Mouse (Mus musculus) kidney, embryonic 16.5 days (tissue): ENCODE results near the gene Gm43191. TPM values are rescaled to one million over a fixed set of nuclear protein-coding genes. Genes with fewer than 3 reads are reported as not detected.

Experiments used
- ATAC-seq: fragments of 200-750 bp; cut with Nextera tagmentation; 2 replicates; pipeline ENCODE4 v1.8.0; 2017; ENCODE audit warnings: moderate TSS enrichment; ENCODE audit not compliant: low FRiP score, low TSS enrichment
- H3K27ac ChIP-seq: fragments of 300-500 bp; sonication (generic); 2 replicates; pipeline ENCODE4 v1.5.1; 2014; ENCODE audit warnings: low read length
- H3K27me3 ChIP-seq: fragments of 300-500 bp; sonication (generic); 2 replicates; pipeline ENCODE4 v1.6.1; 2014; ENCODE audit warnings: low read length, control low read depth, mixed read lengths; ENCODE audit not compliant: insufficient read depth
- H3K36me3 ChIP-seq: fragments of 300-500 bp; sonication (generic); 2 replicates; pipeline ENCODE4 v1.6.1; 2014; ENCODE audit warnings: low read length, control low read depth, mixed read lengths; ENCODE audit not compliant: insufficient read depth
- H3K4me1 ChIP-seq: fragments of 300-500 bp; sonication (generic); 2 replicates; pipeline ENCODE4 v1.6.1; 2014; ENCODE audit warnings: low read length, control low read depth, mixed read lengths; ENCODE audit not compliant: insufficient read depth
- H3K4me2 ChIP-seq: fragments of 300-500 bp; sonication (generic); replicated peaks from 2 replicates; pipeline ENCODE4 v1.6.1; 2014; ENCODE audit warnings: low read depth, low read length
- H3K4me3 ChIP-seq: fragments of 300-500 bp; sonication (generic); 2 replicates; pipeline ENCODE4 v1.5.1; 2014; ENCODE audit warnings: mild to moderate bottlenecking, low read length
- H3K9ac ChIP-seq: fragments of 300-500 bp; sonication (generic); replicated peaks from 2 replicates; pipeline ENCODE4 v1.6.1; 2014; ENCODE audit warnings: low read length
- H3K9me3 ChIP-seq: fragments of 300-500 bp; sonication (generic); 2 replicates; pipeline ENCODE4 v1.6.1; 2016; ENCODE audit warnings: low read length, control low read depth
- WGBS: fragments of 180-500 bp; shearing (Covaris S2); extraction: QIAGEN DNeasy Blood & Tissue Kit; methylation state at CpG from one replicate; pipeline ENCODE4 v1.1.7; 2014; 5-methylcytosine and 5-hydroxymethylcytosine counted together
- polyA plus RNA-seq: library from polyadenylated mRNA; unstranded; fragments of >200 nt; fragmentation: Nextera tagmentation; extraction: Ambion mirVana; gene quantifications from 2 replicates; pipeline ENCODE4 v1.2.1, GENCODE M21; 2015

Gene Gm43191
- polyA plus RNA-seq, 1 experiment from 2014 or later = 0.37 TPM

DNA sequence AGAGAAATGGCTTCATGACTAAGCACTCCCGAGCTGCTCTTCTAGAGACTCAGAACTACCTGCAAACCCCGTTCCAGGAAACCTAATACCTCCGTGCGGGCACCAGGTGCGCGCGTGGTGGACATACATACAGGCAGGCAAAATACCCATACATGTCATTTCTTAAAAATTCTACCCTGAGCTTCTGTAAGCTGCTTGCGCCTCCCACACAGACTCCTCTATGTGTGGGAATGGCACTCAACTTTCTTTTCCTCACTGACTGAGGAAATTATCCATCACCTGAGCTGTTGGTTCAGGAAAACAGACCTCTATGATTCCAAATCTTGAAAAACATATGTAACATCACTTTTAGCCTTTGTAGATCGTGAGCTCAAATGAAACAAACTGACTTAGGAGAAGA lies 30.4 kb downstream of the Gm43191 start:
- Histone ChIP-seq H3K9me3 (no peaks in the 10 kb centered on the region), H3K27ac (no peak overlapping the region), H3K36me3 (peaks cover 18% of the 10 kb centered on the region; the same call in 1 of the 2 replicates), H3K4me2 (no peak overlapping the region), H3K4me3 (no peak overlapping the region), H3K27me3 (no peaks in the 10 kb centered on the region), H3K4me1 (0 out of 2 replicates have a peak, but pooled peaks cover 3% of the 10 kb centered on the region), H3K9ac (no peak overlapping the region)
- no peak for ATAC-seq
- 93% methylated on average over 9 of the region's 9 CpGs for WGBS

GRCm38 (mm10) chr3:116648805-116649204 lies 32.3 kb downstream of the Gm43191 start:
- H3K9me3 ChIP-seq = no peaks in the 10 kb centered on the region
- no peak overlapping the region for H3K4me2 ChIP-seq
- no peak for ATAC-seq
- WGBS = 93% methylated on average over 7 of the region's 7 CpGs
- 0 out of 2 replicates have a peak, but pooled peaks cover 3% of the 10 kb centered on the region for H3K4me1 ChIP-seq
- peaks cover 29% of the 10 kb centered on the region for H3K36me3 ChIP-seq
- no peaks in the 10 kb centered on the region for H3K27me3 ChIP-seq
- H3K27ac ChIP-seq = no peak overlapping the region
- no peak overlapping the region for H3K9ac ChIP-seq
- H3K4me3 ChIP-seq = no peak overlapping the region

- H3K36me3 ChIP-seq = peaks cover 47% of the 10 kb centered on the region
- no peak overlapping the region for H3K4me3 ChIP-seq
These were observed 34.7 kb downstream of the Gm43191 start for GRCm38 (mm10) chr3:116646387-116646786.

GRCm38 (mm10) chr3:116642373-116642772 lies 38.7 kb downstream of the Gm43191 start:
- Histone ChIP-seq H3K36me3 (peaks cover 69% of the 10 kb centered on the region), H3K4me1 (no peaks in the 10 kb centered on the region), H3K9ac (no peak overlapping the region), H3K27me3 (no peaks in the 10 kb centered on the region), H3K27ac (no peak overlapping the region), H3K4me2 (no peak overlapping the region), H3K4me3 (no peak overlapping the region), H3K9me3 (no peaks in the 10 kb centered on the region)
- no peak for ATAC-seq
- 95% methylated on average over 2 of the region's 2 CpGs for WGBS

More at GRCm38 (mm10) chr3:116646387-116646786, 34.7 kb downstream of the Gm43191 start:
- H3K4me2 ChIP-seq = no peak overlapping the region
- no peaks in the 10 kb centered on the region for H3K9me3 ChIP-seq
- no peak overlapping the region for H3K27ac ChIP-seq
- WGBS = 90% methylated on average over 1 of the region's 1 CpGs
- H3K9ac ChIP-seq = no peak overlapping the region
- no peak for ATAC-seq
- no peaks in the 10 kb centered on the region for H3K4me1 ChIP-seq
- H3K27me3 ChIP-seq = no peaks in the 10 kb centered on the region

DNA sequence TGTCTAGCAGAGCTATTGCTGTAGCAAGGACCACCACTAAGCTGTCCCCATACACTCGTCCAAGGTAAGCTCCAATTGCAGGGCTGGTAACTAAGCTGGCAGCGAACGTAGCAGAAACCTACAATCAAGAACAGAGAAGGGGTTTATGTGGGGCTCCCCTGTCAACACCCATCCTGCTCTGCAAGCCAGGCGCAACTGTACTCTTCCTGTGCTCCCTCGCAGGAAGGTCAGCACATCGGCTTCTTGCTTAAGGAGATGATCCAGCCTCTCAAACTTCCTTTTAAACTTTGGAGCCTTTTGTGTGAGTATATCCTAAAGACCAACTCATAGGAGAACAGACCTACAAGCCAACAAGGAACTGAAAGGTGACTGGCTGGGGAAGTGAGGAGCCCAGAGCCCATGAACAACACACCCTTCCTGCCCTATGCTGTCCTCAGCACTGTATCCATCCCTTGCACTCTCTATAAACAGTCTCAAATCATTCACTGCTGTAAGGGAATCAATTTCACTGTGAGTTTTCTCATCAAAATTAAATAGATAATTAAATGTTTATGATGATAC lies 39.2 kb downstream of the Gm43191 start:
- 89% methylated on average over 6 of the region's 6 CpGs for WGBS
- H3K4me1 ChIP-seq = no peaks in the 10 kb centered on the region
- peaks cover 73% of the 10 kb centered on the region for H3K36me3 ChIP-seq
- H3K4me2 ChIP-seq = no peak overlapping the region
- no peaks in the 10 kb centered on the region for H3K27me3 ChIP-seq
- no peak overlapping the region for H3K27ac ChIP-seq
- no peak for ATAC-seq
- no peaks in the 10 kb centered on the region for H3K9me3 ChIP-seq
- H3K9ac ChIP-seq = no peak overlapping the region
- no peak overlapping the region for H3K4me3 ChIP-seq

- Histone ChIP-seq H3K27ac (no peak overlapping the region), H3K27me3 (no peaks in the 10 kb centered on the region), H3K9ac (no peak overlapping the region), H3K4me3 (no peak overlapping the region), H3K36me3 (peaks cover 68% of the 10 kb centered on the region), H3K9me3 (no peaks in the 10 kb centered on the region), H3K4me1 (no peaks in the 10 kb centered on the region), H3K4me2 (no peak overlapping the region)
- ATAC-seq = no peak
- WGBS = 86% methylated on average over 1 of the region's 1 CpGs
These were observed 41.0 kb downstream of the Gm43191 start for GRCm38 (mm10) chr3:116640024-116640423.

GRCm38 (mm10) chr3:116638572-116638971 lies 42.5 kb downstream of the Gm43191 start:
- 76% methylated on average over 7 of the region's 7 CpGs for whole genome bisulfite sequencing
- Histone ChIP-seq H3K4me3 (no peak overlapping the region), H3K4me2 (no peak overlapping the region), H3K36me3 (peaks cover 74% of the 10 kb centered on the region), H3K27me3 (no peaks in the 10 kb centered on the region), H3K27ac (no peak overlapping the region), H3K9me3 (no peaks in the 10 kb centered on the region), H3K4me1 (no peaks in the 10 kb centered on the region), H3K9ac (no peak overlapping the region)
- ATAC-seq = no peak

DNA sequence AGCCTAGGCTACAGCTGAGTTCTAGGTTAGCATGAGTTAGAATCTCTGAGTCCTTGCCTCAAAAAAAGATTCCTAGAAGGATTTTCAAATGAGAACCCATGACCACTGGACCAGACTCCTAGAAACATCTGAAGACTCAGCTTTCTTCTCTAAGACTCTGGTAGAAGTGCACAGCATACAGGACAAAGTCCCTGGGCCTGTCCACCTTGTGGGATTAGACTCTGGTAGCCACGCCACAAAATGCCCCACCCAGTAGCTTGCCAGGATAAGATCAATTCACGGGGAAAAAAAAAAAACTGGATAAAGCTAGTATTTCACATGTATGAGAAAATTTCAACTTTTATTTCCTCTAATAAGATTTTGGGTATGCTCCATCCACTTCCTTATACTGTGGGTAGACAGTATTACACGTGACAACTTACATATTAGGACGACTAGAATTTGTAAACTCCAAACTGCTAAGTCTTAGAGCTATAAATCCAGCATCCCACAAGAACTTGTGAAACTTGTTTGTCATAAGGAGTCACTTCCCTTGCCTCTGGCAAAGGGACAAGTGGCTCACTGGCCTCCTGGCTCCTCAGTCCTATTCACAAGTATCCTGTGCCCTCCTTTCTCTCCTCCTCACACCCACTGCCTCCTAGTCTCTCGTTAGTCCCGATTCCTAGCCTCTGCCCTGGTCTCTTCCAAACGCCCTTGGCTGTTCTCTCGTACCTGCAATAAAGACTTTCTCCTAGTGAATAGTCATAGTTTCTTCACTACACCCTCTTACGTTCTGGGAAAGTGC lies 43.2 kb downstream of the Gm43191 start:
- Histone ChIP-seq H3K4me2 (no peak overlapping the region), H3K27me3 (no peaks in the 10 kb centered on the region), H3K27ac (no peak overlapping the region), H3K9me3 (no peaks in the 10 kb centered on the region), H3K9ac (no peak overlapping the region), H3K4me3 (no peak overlapping the region), H3K36me3 (peaks cover 70% of the 10 kb centered on the region), H3K4me1 (no peaks in the 10 kb centered on the region)
- 87% methylated on average over 9 of the region's 9 CpGs for WGBS
- no peak for ATAC-seq

- WGBS = 78% methylated on average over 5 of the region's 5 CpGs
- H3K4me3 ChIP-seq = no peak overlapping the region
- peaks cover 66% of the 10 kb centered on the region for H3K36me3 ChIP-seq
- no peaks in the 10 kb centered on the region for H3K4me1 ChIP-seq
- no peaks in the 10 kb centered on the region for H3K27me3 ChIP-seq
- no peak overlapping the region for H3K9ac ChIP-seq
- no peak overlapping the region for H3K4me2 ChIP-seq
- no peak overlapping the region for H3K27ac ChIP-seq
- H3K9me3 ChIP-seq = no peaks in the 10 kb centered on the region
- ATAC-seq = no peak
These were observed 45.3 kb downstream of the Gm43191 start for GRCm38 (mm10) chr3:116635799-116636198.

DNA sequence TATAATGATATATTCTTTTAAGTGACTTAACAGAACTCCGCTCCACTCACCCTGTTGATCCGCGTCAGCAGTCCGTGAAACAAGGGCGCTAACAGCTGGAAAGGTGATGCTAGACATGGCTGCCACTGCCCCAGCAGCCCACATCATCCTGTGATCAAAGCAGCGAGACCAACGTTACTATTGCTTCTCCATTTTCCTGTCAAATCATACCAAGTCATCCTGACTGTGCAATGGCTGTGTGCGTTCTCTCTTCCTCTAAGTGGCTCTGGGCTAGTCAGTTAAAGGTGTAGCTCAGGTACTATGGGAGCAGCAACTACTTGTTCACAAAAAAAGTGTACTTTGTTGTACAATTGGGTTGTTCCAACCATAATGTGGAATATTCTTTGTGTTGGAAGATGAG lies 46.2 kb downstream of the Gm43191 start:
- Histone ChIP-seq H3K36me3 (peaks cover 58% of the 10 kb centered on the region), H3K27ac (no peak overlapping the region), H3K27me3 (no peaks in the 10 kb centered on the region), H3K4me2 (no peak overlapping the region), H3K9me3 (no peaks in the 10 kb centered on the region), H3K4me1 (no peaks in the 10 kb centered on the region), H3K9ac (no peak overlapping the region), H3K4me3 (no peak overlapping the region)
- 90% methylated on average over 8 of the region's 8 CpGs for WGBS
- no peak for ATAC-seq
